Mouse (Mus musculus) forebrain, embryonic 16.5 days (tissue): ENCODE results near the gene F11r. TPM values are rescaled to one million over a fixed set of nuclear protein-coding genes. Genes with fewer than 3 reads are reported as not detected.

Experiments used
- ATAC-seq: fragments of 200-750 bp; cut with Nextera tagmentation; 2 replicates; pipeline ENCODE4 v1.8.0; 2017; ENCODE audit warnings: mild to moderate bottlenecking, moderate library complexity
- H3K27ac ChIP-seq: fragments of 300-500 bp; sonication (generic); 2 replicates; pipeline ENCODE4 v1.5.1; 2014; ENCODE audit warnings: low read length, control low read depth
- H3K27me3 ChIP-seq: fragments of 300-500 bp; sonication (generic); replicated peaks from 2 replicates; pipeline ENCODE4 v1.6.1; 2014; ENCODE audit warnings: low read length; ENCODE audit not compliant: control insufficient read depth, insufficient read depth
- H3K36me3 ChIP-seq: fragments of 300-500 bp; sonication (generic); 2 replicates; pipeline ENCODE4 v1.6.1; 2014; ENCODE audit not compliant: control insufficient read depth, insufficient read depth
- H3K4me1 ChIP-seq: fragments of 300-500 bp; sonication (generic); replicated peaks from 2 replicates; pipeline ENCODE4 v1.6.1; 2014; ENCODE audit warnings: low read length; ENCODE audit not compliant: control insufficient read depth, insufficient read depth
- H3K4me2 ChIP-seq: fragments of 300-500 bp; sonication (generic); 2 replicates; pipeline ENCODE4 v1.6.1; 2014; ENCODE audit warnings: mild to moderate bottlenecking, low read length, control low read depth
- H3K4me3 ChIP-seq: fragments of 300-500 bp; sonication (generic); replicated peaks from 2 replicates; pipeline ENCODE4 v1.5.1; 2014; ENCODE audit warnings: mild to moderate bottlenecking, low read length, control low read depth
- H3K9ac ChIP-seq: fragments of 300-500 bp; sonication (generic); replicated peaks from 2 replicates; pipeline ENCODE4 v1.6.1; 2014; ENCODE audit warnings: low read depth, low read length, control low read depth
- H3K9me3 ChIP-seq: fragments of 300-500 bp; sonication (generic); 2 replicates; pipeline ENCODE4 v1.6.1; 2016; ENCODE audit warnings: low read length; ENCODE audit not compliant: control insufficient read depth
- WGBS: fragments of 180-500 bp; shearing (Covaris S2); extraction: QIAGEN DNeasy Blood & Tissue Kit; methylation state at CpG from one replicate; pipeline ENCODE4 v1.1.7; 2014; 5-methylcytosine and 5-hydroxymethylcytosine counted together
- polyA plus RNA-seq: library from polyadenylated mRNA; unstranded; fragments of >200 nt; fragmentation: Nextera tagmentation; extraction: Ambion mirVana; gene quantifications from 2 replicates; pipeline ENCODE4 v1.2.1, GENCODE M21; 2015

Gene F11r
- polyA plus RNA-seq, 1 experiment from 2014 or later = 10.2 TPM

DNA sequence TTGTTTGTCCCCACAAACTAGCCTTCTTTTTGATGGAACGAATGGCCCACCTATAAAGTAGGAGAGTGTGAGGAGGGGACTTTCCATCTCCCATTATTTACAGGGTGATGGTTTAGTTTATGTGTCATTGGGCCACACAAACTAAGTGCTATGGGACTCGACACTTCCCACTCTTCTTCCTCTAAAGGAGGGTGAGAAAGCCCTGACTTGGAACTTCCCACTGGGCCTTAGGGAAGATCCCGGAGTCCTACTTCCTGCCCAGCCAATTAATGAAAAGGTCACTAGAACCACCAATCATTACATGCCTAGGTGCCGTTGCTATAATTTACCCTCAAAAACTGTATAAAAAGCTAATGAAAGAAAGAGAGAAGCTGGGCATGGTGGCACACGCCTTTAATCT, 5.2 kb upstream of the F11r start:
- 85% methylated on average over 5 of the region's 5 CpGs for WGBS
- H3K4me3 ChIP-seq = no peak overlapping the region
- H3K27ac ChIP-seq = no peak overlapping the region
- H3K9ac ChIP-seq = no peak overlapping the region
- H3K4me1 ChIP-seq = peaks cover under 1% of the 10 kb centered on the region
- H3K27me3 ChIP-seq = peaks cover 9% of the 10 kb centered on the region; the same call in 1 of the 2 replicates
- ATAC-seq = no peak
- H3K9me3 ChIP-seq = no peaks in the 10 kb centered on the region
- no peaks in the 10 kb centered on the region for H3K36me3 ChIP-seq
- no peak overlapping the region for H3K4me2 ChIP-seq

DNA sequence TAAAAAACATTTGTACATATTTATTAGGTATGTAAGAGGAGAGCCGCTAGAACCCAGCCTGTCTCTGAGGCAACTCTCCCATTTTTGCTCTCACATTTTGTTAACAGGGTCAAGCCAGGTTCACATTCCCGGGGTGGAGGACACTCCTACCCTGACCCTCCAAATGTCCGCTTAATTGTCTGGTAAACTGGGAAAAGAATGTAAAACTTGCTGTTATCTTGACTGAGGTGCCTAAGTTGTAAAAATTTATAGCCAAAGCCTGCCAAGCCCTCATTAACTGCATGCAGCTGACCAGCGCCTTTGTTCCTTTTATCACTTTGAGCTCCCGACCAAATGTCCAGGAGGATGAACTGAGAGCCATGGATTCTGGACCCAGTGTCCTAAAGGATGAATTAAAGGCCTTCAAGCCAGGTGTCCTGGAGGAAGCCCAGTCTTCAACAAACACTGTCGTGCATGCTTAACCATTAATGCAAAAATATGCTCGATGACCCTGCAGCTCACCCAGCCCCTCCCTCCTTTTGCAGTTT, 2.0 kb upstream of the F11r start:
- no peaks in the 10 kb centered on the region for H3K9me3 ChIP-seq
- no peak overlapping the region for H3K9ac ChIP-seq
- H3K4me3 ChIP-seq = no peak overlapping the region
- H3K4me1 ChIP-seq = peaks cover 9% of the 10 kb centered on the region
- H3K27me3 ChIP-seq = peaks cover 24% of the 10 kb centered on the region
- H3K4me2 ChIP-seq = no peak overlapping the region
- WGBS = 68% methylated on average over 7 of the region's 7 CpGs
- H3K36me3 ChIP-seq = no peaks in the 10 kb centered on the region
- ATAC-seq = no peak
- H3K27ac ChIP-seq = no peak overlapping the region

DNA sequence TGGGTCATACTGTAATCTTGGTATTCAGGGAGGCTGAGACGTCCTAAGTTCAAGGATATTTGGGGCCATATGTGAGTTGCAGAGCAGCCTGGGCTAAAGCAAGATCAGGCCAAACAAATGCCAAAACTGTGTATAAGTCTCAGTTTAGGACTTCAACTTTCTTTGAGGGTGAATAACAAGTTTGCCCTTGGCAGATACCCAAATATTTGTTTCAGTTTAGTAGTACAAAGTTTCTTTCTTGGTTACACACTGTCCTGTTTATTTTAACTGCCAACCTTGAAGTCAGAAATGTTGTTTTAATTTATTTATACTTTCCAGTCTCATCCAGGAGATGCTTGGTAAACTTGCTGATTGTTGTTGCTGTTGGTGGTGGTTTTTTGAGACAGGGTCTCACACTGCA, 1.4 kb upstream of the F11r start:
- WGBS = 72% methylated on average over 1 of the region's 1 CpGs
- Histone ChIP-seq H3K9ac (no peak overlapping the region), H3K4me2 (no peak overlapping the region), H3K27ac (no peak overlapping the region), H3K9me3 (no peaks in the 10 kb centered on the region), H3K4me3 (no peak overlapping the region), H3K27me3 (peaks cover 24% of the 10 kb centered on the region), H3K36me3 (no peaks in the 10 kb centered on the region), H3K4me1 (peaks cover 9% of the 10 kb centered on the region)
- no peak for ATAC-seq

DNA sequence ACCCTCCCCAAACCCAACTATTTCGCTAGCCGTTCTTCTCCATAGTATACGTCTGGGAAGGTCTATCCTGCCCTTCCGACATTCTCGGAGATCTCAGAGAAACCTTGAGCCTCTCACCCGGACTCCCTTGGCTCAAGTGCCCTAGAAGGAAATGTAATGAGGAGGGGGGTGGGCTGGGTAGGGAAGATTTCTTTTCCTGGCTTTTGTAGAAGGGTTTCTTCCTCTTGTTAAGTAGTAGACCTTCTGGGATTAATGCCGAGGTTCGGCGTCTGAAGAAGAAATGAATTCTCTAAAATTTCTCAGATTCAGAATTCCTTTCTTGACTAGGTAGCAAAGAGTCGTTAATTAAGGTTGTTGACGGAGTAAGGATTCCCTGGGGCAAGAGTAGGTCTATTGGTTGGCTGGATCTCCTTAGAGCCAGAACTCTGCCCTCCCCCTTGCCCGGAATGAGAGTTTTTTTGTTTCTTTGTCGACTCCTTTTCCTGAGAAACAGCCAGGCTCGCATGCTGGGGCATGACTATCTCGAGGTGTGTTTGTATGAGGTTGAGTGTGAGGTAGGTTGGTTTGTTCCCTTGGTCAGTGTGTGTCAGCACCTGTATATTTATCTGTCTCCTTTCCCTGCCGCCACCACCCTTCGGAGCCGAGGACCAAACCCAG, 807 bp downstream of the F11r start:
- no peak for ATAC-seq
- WGBS = 6% methylated on average over 18 of the region's 18 CpGs
- Histone ChIP-seq H3K9ac (no peak overlapping the region; the same call in 1 of the 2 replicates), H3K4me3 (peak overlapping the region; percentile 39), H3K4me2 (peak overlapping the region; percentile 51), H3K36me3 (no peaks in the 10 kb centered on the region), H3K9me3 (no peaks in the 10 kb centered on the region), H3K27me3 (peaks cover 24% of the 10 kb centered on the region), H3K27ac (no peak overlapping the region), H3K4me1 (peaks cover 9% of the 10 kb centered on the region)

DNA sequence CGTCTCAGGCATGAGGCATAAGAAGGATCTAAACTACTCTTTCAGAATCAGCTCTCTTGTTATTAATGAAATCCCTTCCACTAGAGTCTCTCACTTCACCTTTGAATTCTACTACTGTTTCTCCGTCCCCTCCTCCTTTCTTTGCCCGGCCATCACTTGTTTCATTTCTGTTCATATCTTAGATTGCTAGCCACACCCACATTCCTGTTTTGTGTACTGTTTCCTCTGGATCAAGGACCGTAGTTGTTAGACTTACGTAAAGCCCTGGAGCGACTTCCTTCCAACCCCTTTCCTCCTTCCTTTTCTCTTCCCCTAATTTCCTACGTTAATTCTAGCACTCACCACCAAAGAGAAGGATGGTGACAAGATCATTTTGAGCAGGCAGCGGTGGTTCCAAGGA, 1.7 kb downstream of the F11r start:
- no peak overlapping the region for H3K4me3 ChIP-seq
- H3K4me1 ChIP-seq = peaks cover 9% of the 10 kb centered on the region
- H3K36me3 ChIP-seq = no peaks in the 10 kb centered on the region
- H3K9me3 ChIP-seq = no peaks in the 10 kb centered on the region
- 52% methylated on average over 8 of the region's 8 CpGs for WGBS
- H3K9ac ChIP-seq = no peak overlapping the region
- peaks cover 24% of the 10 kb centered on the region for H3K27me3 ChIP-seq
- H3K27ac ChIP-seq = no peak overlapping the region
- ATAC-seq = no peak
- H3K4me2 ChIP-seq = no peak overlapping the region; the same call in 1 of the 2 replicates

DNA sequence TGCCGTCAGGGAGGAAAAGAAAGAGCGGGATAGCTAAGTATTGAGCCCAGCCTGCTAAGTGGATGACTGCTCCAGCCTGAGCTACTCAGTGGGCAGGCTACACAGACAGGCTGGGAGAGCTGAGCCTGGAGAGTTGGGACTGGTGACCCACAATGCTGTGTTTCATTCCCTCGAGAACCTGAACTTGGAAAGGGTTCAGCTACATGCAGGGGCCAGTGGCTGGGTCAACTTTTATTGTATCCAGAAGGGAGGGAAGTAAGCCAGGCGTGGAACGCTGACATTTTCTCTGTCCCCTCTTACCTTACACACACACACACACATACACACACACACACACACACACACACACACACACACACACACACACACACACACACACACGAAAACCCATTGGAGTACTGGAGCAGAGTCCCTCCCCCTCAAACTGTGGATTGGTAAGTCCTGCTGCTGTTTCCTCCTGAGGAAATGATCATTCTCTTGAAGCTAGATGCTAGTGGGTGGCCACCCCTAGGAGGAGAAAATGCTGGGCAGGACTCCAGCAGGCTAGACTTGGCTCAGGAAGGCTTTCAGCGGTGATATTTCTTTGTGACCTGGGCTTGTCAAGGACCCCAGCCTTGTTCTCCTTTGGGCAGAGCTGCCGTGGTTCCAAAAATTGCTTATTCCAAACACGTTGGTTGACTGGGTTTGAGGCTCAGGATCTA, 2.8 kb downstream of the F11r start:
- H3K4me3 ChIP-seq = no peak overlapping the region
- WGBS = 47% methylated on average over 9 of the region's 9 CpGs
- ATAC-seq = peak; percentile 54; the same call in 1 of the 2 replicates
- no peak overlapping the region for H3K27ac ChIP-seq
- H3K4me2 ChIP-seq = no peak overlapping the region; the same call in 1 of the 2 replicates
- no peaks in the 10 kb centered on the region for H3K36me3 ChIP-seq
- H3K4me1 ChIP-seq = peaks cover 9% of the 10 kb centered on the region
- peaks cover 24% of the 10 kb centered on the region for H3K27me3 ChIP-seq
- H3K9ac ChIP-seq = no peak overlapping the region
- no peaks in the 10 kb centered on the region for H3K9me3 ChIP-seq

DNA sequence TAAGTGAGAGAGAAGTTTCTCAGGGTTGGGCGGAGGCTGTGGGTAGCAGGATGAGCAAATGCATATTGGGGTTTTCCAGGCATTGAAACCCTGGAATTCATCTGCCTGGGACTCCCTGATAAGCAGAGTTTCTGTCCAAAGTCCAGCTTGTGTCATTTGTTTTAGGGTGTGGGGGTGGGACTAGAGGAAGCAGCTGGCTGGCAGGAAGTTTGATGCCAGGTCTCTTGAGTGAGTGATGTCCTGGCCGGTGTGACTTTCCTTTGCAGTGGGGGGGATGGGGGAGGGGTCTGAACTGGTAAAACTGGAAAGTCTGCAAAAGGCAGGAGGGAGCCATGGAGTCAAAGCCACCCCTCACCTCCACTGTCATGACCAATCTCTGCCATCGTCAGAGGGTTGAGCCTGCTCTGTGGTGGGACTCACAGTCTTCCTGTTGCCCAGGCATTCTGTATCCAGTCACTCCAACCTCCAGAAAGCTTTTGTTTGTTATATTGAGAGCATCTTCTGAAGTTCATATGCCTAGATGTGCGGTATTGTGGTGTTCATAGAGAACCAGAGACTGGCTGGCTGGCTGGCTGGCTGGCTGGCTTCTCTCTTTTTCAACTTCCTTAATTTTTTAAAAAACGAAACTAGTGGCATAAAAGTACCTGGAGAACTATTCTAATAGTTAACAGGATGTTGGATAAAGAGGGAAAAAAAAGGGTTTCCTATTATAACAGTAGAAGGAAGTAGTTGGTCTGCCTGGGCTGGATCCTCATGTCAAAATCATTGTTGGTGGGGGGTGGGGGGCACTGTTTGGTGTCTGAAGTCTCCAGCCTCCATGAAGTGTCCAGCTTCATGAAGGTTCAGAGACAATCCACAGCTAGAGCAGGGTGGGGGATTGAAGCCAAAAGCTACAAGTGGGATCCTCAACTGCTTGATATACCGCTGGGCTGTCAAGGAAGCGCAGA, 4.4 kb downstream of the F11r start:
- peaks cover 18% of the 10 kb centered on the region for H3K27me3 ChIP-seq
- H3K4me3 ChIP-seq = no peak overlapping the region
- H3K9me3 ChIP-seq = no peaks in the 10 kb centered on the region
- ATAC-seq = no peak
- H3K36me3 ChIP-seq = no peaks in the 10 kb centered on the region
- H3K27ac ChIP-seq = no peak overlapping the region
- H3K9ac ChIP-seq = no peak overlapping the region
- H3K4me2 ChIP-seq = no peak overlapping the region
- H3K4me1 ChIP-seq = peaks cover 9% of the 10 kb centered on the region
- 67% methylated on average over 7 of the region's 7 CpGs for WGBS

DNA sequence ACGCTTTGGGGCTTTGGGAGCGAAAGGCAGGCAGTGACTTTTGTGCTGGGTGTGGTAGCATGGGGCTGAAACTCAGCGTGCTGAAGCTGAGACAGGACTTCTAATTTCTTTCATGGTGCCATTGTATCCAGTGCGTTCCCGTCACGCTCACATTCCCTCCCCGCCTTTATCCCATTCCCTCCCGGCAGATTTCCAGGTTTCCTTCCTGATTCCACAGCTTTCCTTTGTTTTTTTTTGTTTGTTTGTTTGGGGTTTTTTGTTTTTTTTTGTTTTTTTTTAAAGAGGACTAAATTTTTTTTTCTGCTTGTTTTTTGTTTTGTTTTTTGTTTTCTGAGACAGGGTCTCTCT, 5.1 kb downstream of the F11r start:
- Histone ChIP-seq H3K27me3 (peaks cover 13% of the 10 kb centered on the region), H3K4me3 (no peak overlapping the region), H3K9me3 (no peaks in the 10 kb centered on the region), H3K9ac (no peak overlapping the region), H3K4me2 (no peak overlapping the region), H3K27ac (no peak overlapping the region), H3K36me3 (no peaks in the 10 kb centered on the region), H3K4me1 (peaks cover 6% of the 10 kb centered on the region)
- no peak for ATAC-seq
- 81% methylated on average over 8 of the region's 8 CpGs for WGBS

DNA sequence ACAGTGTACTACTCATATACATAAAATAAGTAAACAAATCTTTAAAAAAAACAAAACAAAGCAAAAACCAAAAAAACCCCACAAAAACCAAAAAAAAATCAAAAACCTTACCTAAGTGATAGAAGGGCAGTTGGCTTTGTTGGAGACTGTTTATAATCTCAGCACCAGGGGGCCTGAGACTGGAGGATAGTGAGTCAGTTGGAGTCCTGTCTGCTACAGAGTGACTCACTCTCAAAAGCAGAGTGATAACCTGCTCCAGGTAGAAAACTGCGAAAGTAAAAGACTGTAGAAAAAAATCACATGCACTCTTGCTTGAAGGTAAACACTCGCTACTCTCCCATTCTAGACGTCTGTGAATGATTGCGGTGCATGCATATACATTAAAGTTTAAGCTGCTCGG, 7.7 kb downstream of the F11r start:
- no peak overlapping the region for H3K4me3 ChIP-seq
- H3K9ac ChIP-seq = no peak overlapping the region
- H3K9me3 ChIP-seq = no peaks in the 10 kb centered on the region
- H3K4me2 ChIP-seq = no peak overlapping the region
- no peaks in the 10 kb centered on the region for H3K27me3 ChIP-seq
- 93% methylated on average over 5 of the region's 5 CpGs for WGBS
- H3K27ac ChIP-seq = no peak overlapping the region
- no peak for ATAC-seq
- H3K36me3 ChIP-seq = no peaks in the 10 kb centered on the region
- H3K4me1 ChIP-seq = no peaks in the 10 kb centered on the region
